Mouse (Mus musculus): ENCODE results near the gene Gm47189.
"Not testable (repeated sequence)": the region's sequence is repeated elsewhere in the genome, so short reads cannot be mapped to it uniquely, and the experiment has no call there.

Gm47189 gene

GRCm38 (mm10) chr14:41772341-41772740, at the start of gene Gm47189:
TSS of gene Gm47189 (minus strand) at chr14:41772441.
- DNase-seq: not testable (repeated sequence)

GRCm38 (mm10) chr14:41755931-41756330, 16.3 kb downstream of the Gm47189 start:
- peak; percentile 3 for DNase-seq

GRCm38 (mm10) chr14:41750514-41750913, 21.7 kb downstream of the Gm47189 start, which contains the start of gene Gm7929:
TSS of gene Gm7929 (minus strand) at chr14:41750614.
- DNase-seq: not testable (repeated sequence)

- DNase-seq: not testable (repeated sequence)
Measured at GRCm38 (mm10) chr14:41723437-41723836, 48.8 kb downstream of the Gm47189 start.

- not testable (repeated sequence) for DNase-seq
Measured at GRCm38 (mm10) chr14:41717180-41717579, 55.1 kb downstream of the Gm47189 start.
